Mouse (Mus musculus) spleen, postnatal 14 days (tissue): ENCODE data around the gene Wnt16.

Experiments used
- DNase-seq, 2 experiments: peaks; one replicate each; pipeline ENCODE4 v3.0.0; 2021 to 2022; ENCODE audit warnings: low spot score in 2 of 2

Wnt16 gene

DNA sequence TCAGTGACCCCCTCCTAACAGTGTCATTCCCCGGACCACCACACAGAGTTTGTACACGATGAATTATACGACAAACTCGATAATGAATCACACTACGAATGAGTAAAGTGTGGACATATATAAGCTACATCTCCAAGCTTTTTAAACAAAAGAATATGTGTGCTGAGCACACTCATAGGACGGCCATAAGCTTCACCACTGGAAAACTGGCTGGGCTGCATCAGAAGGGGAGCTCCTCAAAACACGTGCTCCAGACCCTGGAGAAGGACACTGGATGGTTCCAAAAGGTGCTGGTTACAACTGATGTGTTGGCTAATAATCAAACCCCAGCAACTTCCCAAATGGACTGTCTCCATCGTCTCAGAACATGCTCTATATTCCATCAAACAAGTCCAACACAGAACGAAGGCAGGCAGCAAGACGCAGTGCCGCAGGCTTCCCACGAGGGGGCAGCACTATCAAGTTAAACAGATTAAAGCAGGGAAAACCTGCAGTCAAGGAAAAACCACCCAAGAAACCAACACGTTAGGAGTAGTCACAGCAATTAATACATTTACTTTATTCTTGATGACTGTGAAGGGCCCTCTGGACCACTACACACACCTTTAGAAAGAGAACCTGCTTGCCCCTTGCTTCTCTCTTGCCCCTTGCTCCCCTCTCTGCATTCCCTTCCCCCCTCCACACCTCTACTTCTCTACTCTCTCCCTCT lies 37.5 kb downstream of the Wnt16 start:
- DNase-seq: peak; percentile 41 to 65

DNA sequence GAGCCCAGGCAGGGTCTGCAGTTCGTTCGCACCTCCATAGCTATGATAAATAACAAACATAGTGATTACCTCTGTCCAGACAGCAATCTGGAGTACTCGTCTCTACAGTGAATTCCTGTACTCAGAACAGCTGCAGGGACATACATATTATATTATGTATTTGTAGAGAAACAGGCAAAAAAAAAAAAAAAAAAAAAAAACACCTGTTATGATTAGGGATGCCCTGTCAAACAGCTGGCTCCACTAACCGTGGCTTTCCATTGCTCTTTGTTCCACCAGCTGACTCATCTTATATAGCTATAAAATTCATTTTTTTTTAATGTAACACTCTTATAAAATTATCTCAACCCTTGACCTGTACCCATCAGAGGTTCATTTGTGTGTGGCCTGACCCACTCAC lies 38.3 kb downstream of the Wnt16 start:
- no peak for DNase-seq

DNA sequence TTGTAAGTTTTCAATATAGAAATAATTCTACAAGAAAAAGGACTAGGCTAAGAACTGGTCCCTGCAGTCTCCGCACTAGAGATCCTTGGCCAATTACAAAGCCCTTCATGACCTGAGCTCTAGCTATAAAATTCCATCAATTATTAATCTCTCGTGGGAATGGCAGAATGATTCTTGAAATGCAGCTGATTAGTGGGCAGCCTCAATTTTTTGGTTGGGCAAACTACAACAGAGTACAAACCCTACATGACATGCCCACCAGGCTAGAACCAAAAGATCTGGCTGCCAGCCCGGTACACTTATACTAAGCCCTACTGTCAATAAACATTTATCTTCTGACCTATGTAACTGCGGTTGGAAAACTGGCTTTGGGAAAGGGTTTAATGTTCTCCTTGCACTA lies 39.1 kb downstream of the Wnt16 start:
- DNase-seq: no peak

- DNase-seq: no peak
Observed at GRCm38 (mm10) chr6:22327931-22328330, 39.9 kb downstream of the Wnt16 start.

GRCm38 (mm10) chr6:22330169-22330960 lies 42.3 kb downstream of the Wnt16 start:
- DNase-seq: no peak

DNA sequence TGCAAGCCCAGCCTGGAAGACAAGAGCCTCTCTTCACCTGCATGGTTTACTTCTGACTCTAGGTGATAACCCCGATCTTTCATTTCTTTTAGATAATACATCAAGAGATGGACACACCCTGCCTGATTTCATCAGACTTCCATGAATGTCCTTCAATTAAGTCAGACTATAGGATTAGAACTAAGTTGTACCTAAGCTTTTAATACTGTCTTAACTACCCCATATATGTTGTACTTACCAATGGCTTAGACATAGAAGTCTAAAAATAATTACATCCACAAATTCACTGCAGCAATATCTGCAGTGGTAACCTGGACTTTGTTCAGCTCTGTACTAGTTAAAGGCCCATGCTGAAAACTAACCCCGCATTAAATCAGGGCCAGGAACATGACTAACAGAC lies 44.5 kb downstream of the Wnt16 start:
- DNase-seq: no peak

- no peak for DNase-seq
Observed at GRCm38 (mm10) chr6:22339763-22340542, 51.9 kb downstream of the Wnt16 start.

DNA sequence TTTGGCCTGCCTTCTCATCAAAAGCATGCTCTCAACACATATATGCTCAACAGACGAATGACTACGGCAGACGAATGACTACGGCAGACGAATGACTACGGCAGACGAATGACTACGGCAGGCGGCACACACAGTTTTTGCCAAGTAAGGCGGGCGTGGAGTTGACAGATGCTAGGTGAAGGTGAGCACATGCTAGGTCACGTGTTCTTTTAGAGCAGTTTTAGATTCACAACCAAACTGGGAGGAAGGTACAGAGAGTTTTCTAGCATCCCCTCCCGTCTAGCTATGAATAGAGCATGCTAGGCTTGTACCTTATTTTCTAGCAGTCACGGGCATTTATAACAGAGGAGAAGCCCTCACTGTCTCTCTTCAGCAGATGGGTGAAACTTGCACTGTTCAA lies 52.8 kb downstream of the Wnt16 start:
- no peak for DNase-seq

DNA sequence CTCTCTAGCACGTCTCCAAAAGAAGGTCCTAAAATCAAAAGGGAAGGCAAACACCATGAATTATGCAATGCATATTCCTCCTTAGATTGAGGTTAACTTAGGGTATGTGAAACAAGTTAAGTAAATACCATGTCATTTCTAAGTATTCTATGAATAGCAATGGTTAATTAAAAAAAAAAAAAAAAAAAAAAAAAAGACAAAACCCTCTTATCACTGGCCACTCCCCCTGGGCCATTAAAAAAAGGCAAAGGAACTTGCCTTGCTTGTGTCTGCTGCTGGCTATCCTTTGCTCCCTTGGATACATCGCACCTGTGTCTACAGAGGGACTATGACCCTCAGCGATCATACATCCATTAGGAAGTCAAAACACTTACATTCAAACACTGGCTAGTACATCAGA lies 55.3 kb downstream of the Wnt16 start:
- no peak for DNase-seq

- DNase-seq: no peak
Observed at GRCm38 (mm10) chr6:22343706-22344105, 55.7 kb downstream of the Wnt16 start.

DNA sequence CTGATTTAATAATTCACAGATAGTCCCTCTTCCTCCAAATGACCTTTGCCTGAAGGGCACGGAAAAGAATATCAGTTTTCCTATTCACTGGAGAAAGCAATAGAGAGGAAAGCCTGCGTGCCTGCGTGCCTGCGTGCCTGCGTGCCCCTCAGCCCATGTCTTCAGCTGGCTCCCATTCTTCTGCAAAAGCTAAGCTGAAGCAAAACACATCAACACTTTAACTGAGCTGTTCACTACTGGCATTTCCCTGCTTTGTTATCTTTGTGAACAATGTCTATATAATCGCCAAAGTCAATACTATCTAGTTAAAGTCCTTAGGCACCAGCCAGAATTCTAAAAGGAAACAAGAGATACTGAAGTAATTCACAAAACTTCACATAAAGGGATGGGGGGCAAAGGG lies 56.4 kb downstream of the Wnt16 start:
- no peak for DNase-seq

GRCm38 (mm10) chr6:22347132-22347902 lies 59.3 kb downstream of the Wnt16 start:
- no peak for DNase-seq
